ENCODE assay signal across 8 mouse cellular contexts in the genomic region with DNA sequence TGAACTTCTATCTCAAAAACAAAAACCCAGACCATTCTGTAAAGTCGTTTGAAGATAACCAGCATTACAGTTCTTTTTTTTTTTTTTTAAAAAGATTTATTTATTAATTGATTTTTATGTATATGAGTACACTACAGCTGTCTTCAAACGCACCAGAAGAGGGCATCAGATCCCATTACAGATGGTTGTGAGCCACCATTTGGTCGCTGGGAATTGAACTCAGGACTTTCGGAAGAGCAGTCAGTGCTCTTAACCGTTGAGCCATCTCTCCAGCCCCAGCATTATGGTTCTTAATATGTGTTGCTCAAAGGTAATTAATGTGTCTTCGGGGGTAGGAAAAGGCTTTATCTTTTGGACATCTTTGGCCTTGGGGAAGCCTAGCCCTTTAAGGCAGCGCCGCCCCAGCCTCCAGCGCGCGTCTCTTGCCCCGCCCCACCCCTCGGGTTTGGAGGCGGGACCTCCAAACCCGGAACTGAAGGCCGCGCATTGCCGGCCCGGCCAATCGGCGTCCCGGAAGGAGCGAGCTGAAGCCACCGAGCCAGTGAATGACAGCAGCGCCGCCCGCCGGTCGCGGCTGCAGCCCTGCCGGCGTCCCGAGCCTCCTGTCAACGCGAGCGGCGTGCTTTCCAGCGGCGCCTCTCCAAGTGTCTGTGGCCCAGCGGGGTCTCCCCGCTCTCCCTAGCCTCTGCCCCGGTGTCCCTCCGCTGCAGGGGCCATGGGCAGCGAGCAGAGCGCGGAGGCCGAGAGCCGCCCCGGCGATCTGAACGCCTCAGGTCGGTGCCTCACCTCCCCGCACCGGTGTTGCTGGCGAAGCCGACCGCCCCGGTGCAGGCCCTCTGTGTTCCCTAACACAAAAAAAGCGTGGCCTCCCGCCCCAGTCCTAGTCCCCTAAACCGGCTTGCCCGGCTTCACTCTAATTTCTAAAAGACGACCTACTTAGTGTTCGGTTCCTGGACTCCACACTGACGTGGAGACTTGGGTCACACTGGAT. TPM values are rescaled to one million over a fixed set of nuclear protein-coding genes. Genes with fewer than 3 reads are reported as not detected.
DNase-seq lines count a peak whose midpoint lies in the region; ATAC-seq and TF ChIP-seq lines count a peak whose summit lies in the region.

No protein-coding gene starts in this region.

- no peak overlapping the region for H3K27ac ChIP-seq in ES-E14 (ENCODE audit: insufficient read depth, low read depth, low read length, poor library complexity, severe bottlenecking)
- peak overlapping the region; percentile 79 for H3K27ac ChIP-seq in forebrain, embryonic 15.5 days (replicated peaks)
- peak overlapping the region; percentile 97 for H3K27ac ChIP-seq in layer of hippocampus, adult 2 months
- H3K27ac ChIP-seq in lung, embryonic 14.5 days (ENCODE audit: low read depth) = peak overlapping the region; percentile 69
- H3K27ac ChIP-seq in olfactory bulb, adult 2 months (ENCODE audit: insufficient read depth, low read depth, low read length) = peak overlapping the region; percentile 81
- H3K27ac ChIP-seq in thymus, adult 2 months (ENCODE audit: control insufficient read depth, insufficient read depth, low read length) = no peak overlapping the region

- in situ Hi-C loops in ES-E14 (cut with MboI; ENCODE audit: low sequenced_read_pairs in 2 of 2, unreplicated experiment in 2 of 2) = no loop called here

- intact Hi-C loops in heart, postnatal 36 days (cut with DNase I) = loop anchor here (2.0 kb wide), 1 partner anchor 26 kb away; no protein-coding TSS in a partner anchor

- no peaks in the 10 kb centered on the region for H3K27me3 ChIP-seq in forebrain, embryonic 15.5 days
- H3K27me3 ChIP-seq in lung, embryonic 14.5 days (ENCODE audit: insufficient read depth, low read length) = no peaks in the 10 kb centered on the region
- no peaks in the 10 kb centered on the region for H3K27me3 ChIP-seq in thymus, adult 2 months (ENCODE audit: control insufficient read depth, insufficient read depth, low read length)

- H3K4me1 ChIP-seq in ES-E14 (ENCODE audit: control insufficient read depth in 2 of 2, insufficient read depth in 2 of 2, low read length in 2 of 2, poor library complexity in 1 of 2) = no peaks in the 10 kb centered on the region
- peaks cover 7% of the 10 kb centered on the region for H3K4me1 ChIP-seq in forebrain, embryonic 15.5 days
- H3K4me1 ChIP-seq in lung, embryonic 14.5 days (ENCODE audit: insufficient read depth) = peaks cover 5% of the 10 kb centered on the region; the same call in 1 of the 2 replicates
- H3K4me1 ChIP-seq in olfactory bulb, adult 2 months (ENCODE audit: control insufficient read depth, insufficient read depth, low read length) = no peaks in the 10 kb centered on the region; the same call in 1 of the 2 replicates
- peaks cover 2% of the 10 kb centered on the region; the same call in 1 of the 2 replicates for H3K4me1 ChIP-seq in thymus, adult 2 months (replicated peaks; ENCODE audit: control insufficient read depth, insufficient read depth, low read length)

- WGBS in forebrain, embryonic 15.5 days = 2% methylated on average over 65 of the region's 65 CpGs
- 2% methylated on average over 65 of the region's 65 CpGs for WGBS in lung, embryonic 14.5 days
- WGBS in olfactory bulb, adult 2 months = 2% methylated on average over 65 of the region's 65 CpGs
- 5% methylated on average over 65 of the region's 65 CpGs for WGBS in thymus, adult 2 months

- peak overlapping the region; percentile 56 for H3K4me2 ChIP-seq in forebrain, embryonic 15.5 days (replicated peaks)
- H3K4me2 ChIP-seq in lung, embryonic 14.5 days = peak overlapping the region; percentile 86

- H3K9me3 ChIP-seq in ES-E14 (ENCODE audit: control insufficient read depth, insufficient read depth, low read depth, low read length) = no peaks in the 10 kb centered on the region
- H3K9me3 ChIP-seq in forebrain, embryonic 15.5 days = no peaks in the 10 kb centered on the region
- H3K9me3 ChIP-seq in lung, embryonic 14.5 days (ENCODE audit: low read depth, low read length) = no peaks in the 10 kb centered on the region

- H3K4me3 ChIP-seq in ES-E14 (ENCODE audit: insufficient read depth in 1 of 2, low read depth in 1 of 2, low read length in 2 of 2, poor library complexity in 1 of 2, severe bottlenecking in 1 of 2) = peak overlapping the region; percentile 86 to 92
- H3K4me3 ChIP-seq in forebrain, embryonic 15.5 days = peak overlapping the region; percentile 79
- H3K4me3 ChIP-seq in layer of hippocampus, adult 2 months = peak overlapping the region; percentile 79
- H3K4me3 ChIP-seq in lung, embryonic 14.5 days (ENCODE audit: low read depth, low read length) = peak overlapping the region; percentile 86
- peak overlapping the region; percentile 92 for H3K4me3 ChIP-seq in olfactory bulb, adult 2 months (ENCODE audit: insufficient read depth, low read depth, low read length)
- peak overlapping the region; percentile 83 for H3K4me3 ChIP-seq in thymus, adult 2 months (ENCODE audit: control insufficient read depth, insufficient read depth, low read length)

- TF ChIP-seq POLR2A in olfactory bulb, adult 2 months (IDR thresholded peaks at IDR 0.05; ENCODE audit: insufficient read depth, low read depth, low read length) = peak; percentile 57
- peak; percentile 78 for TF ChIP-seq POLR2A in thymus, adult 2 months (IDR thresholded peaks at IDR 0.05; ENCODE audit: control insufficient read depth, extremely low read depth, insufficient read depth, low read length, poor library complexity)

- peak; percentile 99 for ATAC-seq in forebrain, embryonic 15.5 days (replicated peaks)
- ATAC-seq in lung, embryonic 14.5 days (ENCODE audit: insufficient read depth) = peak; percentile 99

- peak; percentile 77 for TF ChIP-seq CTCF in layer of hippocampus, adult 2 months (conservative IDR thresholded peaks at IDR 0.05)
- TF ChIP-seq CTCF in lung, embryonic 14.5 days (IDR thresholded peaks at IDR 0.05; ENCODE audit: low read depth) = peak; percentile 45
- no peak for TF ChIP-seq CTCF in olfactory bulb, adult 2 months (IDR thresholded peaks at IDR 0.05; ENCODE audit: insufficient read depth, low read depth, low read length)
- TF ChIP-seq CTCF in thymus, adult 2 months (IDR thresholded peaks at IDR 0.05; ENCODE audit: borderline replicate concordance, control insufficient read depth, extremely low read depth, insufficient read depth, low read length, poor library complexity) = peak; percentile 86

- no peaks in the 10 kb centered on the region for H3K36me3 ChIP-seq in ES-E14 (ENCODE audit: control insufficient read depth, insufficient read depth, low read length, poor library complexity, severe bottlenecking)
- peaks cover 5% of the 10 kb centered on the region; the same call in 1 of the 2 replicates for H3K36me3 ChIP-seq in forebrain, embryonic 15.5 days
- H3K36me3 ChIP-seq in lung, embryonic 14.5 days (ENCODE audit: insufficient read depth) = no peaks in the 10 kb centered on the region
- H3K36me3 ChIP-seq in thymus, adult 2 months (ENCODE audit: control insufficient read depth, insufficient read depth, low read length) = no peaks in the 10 kb centered on the region; the same call in 1 of the 2 replicates

- H3K9ac ChIP-seq in ES-E14 (ENCODE audit: insufficient read depth, low read depth, low read length, poor library complexity, severe bottlenecking) = peak overlapping the region; percentile 91
- peak overlapping the region; percentile 86 for H3K9ac ChIP-seq in forebrain, embryonic 15.5 days (replicated peaks)
- peak overlapping the region; percentile 84 for H3K9ac ChIP-seq in lung, embryonic 14.5 days

- DNase-seq in ES-E14 (ENCODE audit: low read depth, low spot score) = peak; percentile 84
- peak; percentile 92 for DNase-seq in cerebellum, adult 11-12 months
- peak; percentile 90 to 92 for DNase-seq in heart, postnatal 36 days
- DNase-seq in layer of hippocampus, adult 2 months (ENCODE audit: low spot score in 2 of 2) = peak; percentile 93 to 94
- DNase-seq in lung, embryonic 14.5 days = peak; percentile 97
- peak; percentile 92 for DNase-seq in thymus, adult 2 months

TF ChIP-seq in ES-E14, 5 proteins besides CTCF, POLR2A, EP300 and RAD21:
- TF ChIP-seq MAFK (IDR thresholded peaks at IDR 0.05; ENCODE audit: insufficient read depth, low read depth, low read length) (no peak), ZNF384 (IDR thresholded peaks at IDR 0.05; ENCODE audit: low read depth, low read length) (no peak), HCFC1 (IDR thresholded peaks at IDR 0.05; ENCODE audit: borderline replicate concordance, insufficient read depth, low read length) (no peak), ZC3H11A (IDR thresholded peaks at IDR 0.05; ENCODE audit: borderline replicate concordance, low read depth, low read length) (no peak; the same call in 1 of the 2 replicates), CHD2 (IDR thresholded peaks at IDR 0.05; ENCODE audit: low read depth, low read length) (no peak)

RNA-seq across cellular contexts. Expression of a gene that starts 1.5 kb away (rescaled TPM):
- total RNA-seq in ES-E14 (2012; rRNA removed) = 8.7 and 10.1 TPM in 2 replicates
- 45.8 and 46.0 TPM in 2 replicates for polyA plus RNA-seq in forebrain, embryonic 15.5 days (2015; fragmentation: Nextera tagmentation; extraction: Ambion mirVana)
- total RNA-seq in heart, postnatal 36 days (2021) = 10 to 100 TPM in 1 of 2 experiments, 1 to 10 TPM in 1; 9.9 to 10.2 TPM
- total RNA-seq in layer of hippocampus, adult 2 months (2021) = 10 to 100 TPM; 36.3 to 40.7 TPM
- polyA plus RNA-seq in lung, embryonic 14.5 days (2014; fragmentation: Nextera tagmentation; extraction: Ambion mirVana) = 13.9 and 14.6 TPM in 2 replicates
- polyA plus RNA-seq in olfactory bulb, adult 2 months (2012; ENCODE audit: insufficient read depth, insufficient read length, low replicate concordance, missing spikeins) = not detected in 2 replicates
- 16.9 and 18.8 TPM in 2 replicates for polyA plus RNA-seq in thymus, adult 2 months (2012; rRNA removed)

RNA-seq across cellular contexts. Expression of a gene that starts 8.5 kb away (rescaled TPM):
- total RNA-seq in ES-E14 (2012; rRNA removed) = 0.58 and 1.3 TPM in 2 replicates
- 0.75 and 0.79 TPM in 2 replicates for polyA plus RNA-seq in forebrain, embryonic 15.5 days (2015; fragmentation: Nextera tagmentation; extraction: Ambion mirVana)
- total RNA-seq in heart, postnatal 36 days (2021) = 1 to 10 TPM; 4.6 to 5.1 TPM
- total RNA-seq in layer of hippocampus, adult 2 months (2021) = 1 to 10 TPM; 9.1 TPM
- 5.8 and 5.9 TPM in 2 replicates for polyA plus RNA-seq in lung, embryonic 14.5 days (2014; fragmentation: Nextera tagmentation; extraction: Ambion mirVana)
- not detected in 2 replicates for polyA plus RNA-seq in olfactory bulb, adult 2 months (2012; ENCODE audit: insufficient read depth, insufficient read length, low replicate concordance, missing spikeins)
- polyA plus RNA-seq in thymus, adult 2 months (2012; rRNA removed) = 3.4 and 3.9 TPM in 2 replicates

Comparison
In these comparisons a context has a peak if more than half of its experiments do, and no peak if none do; other contexts are left out.
1. H3K27ac ChIP-seq: peak in forebrain, embryonic 15.5 days (single experiment), layer of hippocampus, adult 2 months (single experiment), lung, embryonic 14.5 days (single experiment) and olfactory bulb, adult 2 months (single experiment); none in ES-E14 (single experiment) and thymus, adult 2 months (single experiment).
2. RNA of a gene that starts 1.5 kb away (polyA plus RNA-seq): 45.8 to 46.0 TPM in forebrain, embryonic 15.5 days, 16.9 to 18.8 TPM in thymus, adult 2 months and 13.9 to 14.6 TPM in lung, embryonic 14.5 days; not detected in olfactory bulb, adult 2 months; every median in the first group is over 10 times any median in the second.
3. Peak in every context shown above with its lines, with median percentiles within 50 percentile points of each other: DNase-seq, H3K4me3 ChIP-seq and H3K9ac ChIP-seq.